Comparison of ENCODE assay signal across 26 mouse cellular contexts in genomic region chr15:101365721-101366120, GRCm38 (mm10). TPM values are rescaled to one million over a fixed set of nuclear protein-coding genes. Genes with fewer than 3 reads are reported as not detected.
A peak's percentile ranks its signal among the peaks of the same experiment; 100 is the strongest.
DNase-seq lines count a peak whose midpoint lies in the region; ATAC-seq and TF ChIP-seq lines count a peak whose summit lies in the region.
"Had no signal": no experiment of that assay in that cellular context is flagged by ENCODE, and none has a peak within 500 bp of the region (broad histone marks: within the 10 kb centered on the region; RNA-seq: fewer than 3 reads in every experiment).

No protein-coding gene starts in this region.

- TF ChIP-seq CTCF in lung, adult 2 months (IDR thresholded peaks at IDR 0.05; ENCODE audit: insufficient read depth, low read length), result no peak

- no peak for ATAC-seq in heart, embryonic 13.5 days (ENCODE audit: extremely low read depth, insufficient number of reproducible peaks, low FRiP score, low TSS enrichment)
- ATAC-seq in limb, embryonic 15.5 days (ENCODE audit: insufficient number of reproducible peaks, low FRiP score, low TSS enrichment, low read depth), result no peak
- no peak for ATAC-seq in stomach, embryonic 16.5 days (ENCODE audit: insufficient read depth, low FRiP score)
- ATAC-seq: activated CD4-positive, CD25-positive, alpha-beta regulatory T cell, adult 4 months; midbrain, embryonic 13.5 days had no signal

- peaks cover 17% of the 10 kb centered on the region for H3K27me3 ChIP-seq in heart, embryonic 13.5 days (replicated peaks)
- H3K27me3 ChIP-seq in limb, embryonic 15.5 days, result no peaks in the 10 kb centered on the region
- no peaks in the 10 kb centered on the region for H3K27me3 ChIP-seq in stomach, embryonic 16.5 days (ENCODE audit: control insufficient read depth, insufficient read depth, low read length)
- H3K27me3 ChIP-seq: hindbrain, embryonic 15.5 days; liver, embryonic 15.5 days had no signal

- H3K9ac ChIP-seq in heart, embryonic 13.5 days, result peak overlapping the region; percentile 4; the same call in 1 of the 2 replicates
- H3K9ac ChIP-seq in limb, embryonic 15.5 days, result no peak overlapping the region
- H3K9ac ChIP-seq in stomach, embryonic 16.5 days (ENCODE audit: low read length), result peak overlapping the region; percentile 41
- H3K9ac ChIP-seq: forebrain, embryonic 12.5 days; hindbrain, embryonic 15.5 days; liver, embryonic 15.5 days; midbrain, embryonic 13.5 days had no signal

- no peak overlapping the region for H3K27ac ChIP-seq in heart, embryonic 13.5 days (replicated peaks)
- peak overlapping the region; percentile 29 for H3K27ac ChIP-seq in limb, embryonic 15.5 days
- H3K27ac ChIP-seq in stomach, embryonic 16.5 days (ENCODE audit: low read length), result peak overlapping the region; percentile 87
- H3K27ac ChIP-seq: forebrain, embryonic 12.5 days; hindbrain, embryonic 15.5 days; left cerebral cortex, adult 2 months; liver, embryonic 15.5 days; midbrain, embryonic 13.5 days had no signal

- WGBS in heart, embryonic 13.5 days, result 47% methylated on average over 4 of the region's 4 CpGs
- 69% methylated on average over 4 of the region's 4 CpGs for WGBS in lung, adult 2 months
- WGBS in limb, embryonic 15.5 days, result 54% methylated on average over 4 of the region's 4 CpGs
- 58% methylated on average over 4 of the region's 4 CpGs for WGBS in stomach, embryonic 16.5 days

- DNase-seq in heart, adult 8-10 months (ENCODE audit: low spot score), result no peak
- DNase-seq in lung, adult 2 months, result no peak
- DNase-seq in lung, postnatal 4 days, result no peak
- no peak for DNase-seq in thymus, postnatal 4 days
- DNase-seq: adrenal gland, adult 8-10 months; cerebellum, adult 11-12 months; cerebellum, postnatal 10 days; heart, postnatal 4 days; liver; lung, postnatal 14 days; retina, postnatal 1 day; thymus, adult 2 months had no signal

- no peaks in the 10 kb centered on the region for H3K9me3 ChIP-seq in heart, embryonic 13.5 days
- no peaks in the 10 kb centered on the region; the same call in 1 of the 2 replicates for H3K9me3 ChIP-seq in limb, embryonic 15.5 days
- no peaks in the 10 kb centered on the region for H3K9me3 ChIP-seq in stomach, embryonic 16.5 days (replicated peaks; ENCODE audit: control insufficient read depth, low read length)
- H3K9me3 ChIP-seq: forebrain, embryonic 12.5 days; hindbrain, embryonic 15.5 days; liver, embryonic 15.5 days; megakaryocyte, embryonic 14.5 days; midbrain, embryonic 13.5 days had no signal

- H3K36me3 ChIP-seq in heart, embryonic 13.5 days, result no peaks in the 10 kb centered on the region
- H3K36me3 ChIP-seq in limb, embryonic 15.5 days, result no peaks in the 10 kb centered on the region
- H3K36me3 ChIP-seq in stomach, embryonic 16.5 days (ENCODE audit: control insufficient read depth, insufficient read depth, low read length), result no peaks in the 10 kb centered on the region
- H3K36me3 ChIP-seq: forebrain, embryonic 12.5 days; hindbrain, embryonic 15.5 days; liver, embryonic 15.5 days; midbrain, embryonic 13.5 days had no signal

- H3K4me1 ChIP-seq in heart, embryonic 13.5 days, result peaks cover 60% of the 10 kb centered on the region
- peaks cover 31% of the 10 kb centered on the region for H3K4me1 ChIP-seq in lung, adult 2 months (ENCODE audit: control insufficient read depth, insufficient read depth, low read length)
- H3K4me1 ChIP-seq in limb, embryonic 15.5 days, result peaks cover 55% of the 10 kb centered on the region
- H3K4me1 ChIP-seq in stomach, embryonic 16.5 days (ENCODE audit: control insufficient read depth, insufficient read depth, low read length), result peaks cover 56% of the 10 kb centered on the region
- H3K4me1 ChIP-seq: forebrain, embryonic 12.5 days; liver, embryonic 15.5 days; midbrain, embryonic 13.5 days had no signal

- H3K4me2 ChIP-seq in heart, embryonic 13.5 days, result no peak overlapping the region
- no peak overlapping the region for H3K4me2 ChIP-seq in limb, embryonic 15.5 days
- no peak overlapping the region for H3K4me2 ChIP-seq in stomach, embryonic 16.5 days (ENCODE audit: low read depth, low read length)
- H3K4me2 ChIP-seq: forebrain, embryonic 12.5 days; hindbrain, embryonic 15.5 days; liver, embryonic 15.5 days; midbrain, embryonic 13.5 days had no signal

- 0 out of 2 replicates have a peak, but pooled peaks have one; percentile 8 for TF ChIP-seq POLR2A in lung, adult 2 months (IDR thresholded peaks at IDR 0.05; ENCODE audit: borderline replicate concordance, extremely low read depth, low read depth, low read length)

- H3K4me3 ChIP-seq in heart, embryonic 13.5 days, result no peak overlapping the region
- H3K4me3 ChIP-seq in lung, adult 2 months (replicated peaks; ENCODE audit: extremely low read depth, low read depth, low read length), result no peak overlapping the region
- H3K4me3 ChIP-seq in limb, embryonic 15.5 days, result no peak overlapping the region
- no peak overlapping the region for H3K4me3 ChIP-seq in stomach, embryonic 16.5 days (replicated peaks; ENCODE audit: low read length)
- H3K4me3 ChIP-seq: erythroblast, embryonic 14.5 days; forebrain, embryonic 12.5 days; hindbrain, embryonic 15.5 days; left cerebral cortex, adult 2 months; liver, embryonic 15.5 days; megakaryocyte, embryonic 14.5 days; midbrain, embryonic 13.5 days had no signal

RNA-seq across cellular contexts. Expression of gene Krt80, which starts 4.2 kb away (rescaled TPM):
- 7.8 and 7.9 TPM in 2 replicates for polyA plus RNA-seq in heart, embryonic 13.5 days (2015; fragmentation: Nextera tagmentation; extraction: Ambion mirVana)
- 1 to 10 TPM; 1.5 to 4.7 (median 2.4) TPM for total RNA-seq in heart, adult 8-10 months (2022)
- polyA plus RNA-seq in lung, adult 2 months (2012; rRNA removed), result 130 and 155 TPM in 2 replicates
- polyA plus RNA-seq in limb, embryonic 15.5 days (2015; fragmentation: Nextera tagmentation; extraction: Ambion mirVana), result 22.6 and 25.3 TPM in 2 replicates
- 37.4 and 64.5 TPM in 2 replicates for polyA plus RNA-seq in stomach, embryonic 16.5 days (2015; fragmentation: Nextera tagmentation; extraction: Ambion mirVana)
- polyA plus RNA-seq: activated CD4-positive, CD25-positive, alpha-beta regulatory T cell, adult 4 months; embryonic facial prominence, embryonic 11.5 days; erythroblast, embryonic 14.5 days; forebrain, embryonic 12.5 days; neural tube, embryonic 11.5 days had no signal

RNA-seq across cellular contexts. Expression of gene Krt7, which starts 45.1 kb away (rescaled TPM):
- polyA plus RNA-seq in heart, embryonic 13.5 days (2015; fragmentation: Nextera tagmentation; extraction: Ambion mirVana), result 20.6 and 26.7 TPM in 2 replicates
- total RNA-seq in heart, adult 8-10 months (2022), result 1 to 10 TPM; 1.4 to 3.6 (median 2.7) TPM
- 136 and 143 TPM in 2 replicates for polyA plus RNA-seq in lung, adult 2 months (2012; rRNA removed)
- polyA plus RNA-seq in limb, embryonic 15.5 days (2015; fragmentation: Nextera tagmentation; extraction: Ambion mirVana), result 162 and 164 TPM in 2 replicates
- 378 and 523 TPM in 2 replicates for polyA plus RNA-seq in stomach, embryonic 16.5 days (2015; fragmentation: Nextera tagmentation; extraction: Ambion mirVana)
- total RNA-seq: layer of hippocampus, postnatal 10 days had no signal
- polyA plus RNA-seq: activated CD4-positive, CD25-positive, alpha-beta regulatory T cell, adult 4 months; erythroblast, embryonic 14.5 days had no signal
